Mouse (Mus musculus): Measurements from ENCODE around the gene Cgref1. TPM values are rescaled to one million over a fixed set of nuclear protein-coding genes. Genes with fewer than 3 reads are reported as not detected.

Cgref1 gene
- total RNA-seq, 1 experiment = 14.7 TPM

DNA sequence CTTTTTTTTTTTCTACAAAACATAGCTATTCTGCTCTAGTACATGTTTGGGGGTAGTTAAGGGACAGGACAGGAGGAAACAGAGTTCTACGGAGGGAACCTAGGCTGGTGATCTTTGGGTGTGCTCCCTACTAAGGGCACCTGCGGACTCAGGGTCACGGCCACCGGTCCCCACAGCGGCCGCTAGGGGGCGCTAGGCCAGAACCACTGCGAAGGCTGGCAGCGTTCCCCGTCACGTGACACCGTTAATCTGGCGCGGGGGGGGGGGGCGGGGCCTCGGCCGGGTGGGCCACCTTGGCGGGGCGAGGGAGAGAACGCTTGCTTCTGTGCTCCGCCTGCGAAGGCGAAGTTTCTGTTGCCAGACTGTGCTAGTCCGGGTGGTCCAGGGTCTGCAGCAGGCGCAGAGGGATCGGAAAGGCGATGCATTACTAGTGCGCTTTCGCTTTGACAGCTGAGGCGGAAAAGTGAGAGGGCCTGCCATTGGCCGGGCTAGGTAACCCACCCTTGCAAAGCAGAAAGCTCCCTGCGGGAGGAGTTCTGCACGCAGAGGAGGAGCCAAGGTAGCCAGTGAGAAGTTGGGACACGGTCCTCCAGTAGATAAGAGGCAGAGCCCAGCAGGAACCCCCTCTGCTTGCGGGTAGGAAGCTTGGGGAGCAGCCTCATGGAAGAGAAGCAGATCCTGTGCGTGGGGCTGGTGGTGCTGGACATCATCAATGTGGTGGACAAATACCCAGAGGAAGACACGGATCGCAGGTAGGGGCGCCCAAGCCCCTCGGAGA, 23.9 kb downstream of the Cgref1 start, which contains the start of gene Khk:
TSS of gene Khk (plus strand) at position 176 of the 778 bp plus-strand sequence.
- in situ Hi-C loops (cut with MboI; ENCODE audit: low sequenced_read_pairs in 2 of 2, unreplicated experiment in 2 of 2) = no loop called here
- no peak for TF ChIP-seq MAFK (IDR thresholded peaks at IDR 0.05; ENCODE audit: insufficient read depth, low read depth, low read length)
- TF ChIP-seq ZC3H11A (IDR thresholded peaks at IDR 0.05; ENCODE audit: borderline replicate concordance, low read depth, low read length) = no peak
- no peak for TF ChIP-seq ZNF384 (IDR thresholded peaks at IDR 0.05; ENCODE audit: low read depth, low read length)
- TF ChIP-seq CHD2 (IDR thresholded peaks at IDR 0.05; ENCODE audit: low read depth, low read length) = no peak
- H3K36me3 ChIP-seq (ENCODE audit: control insufficient read depth, insufficient read depth, low read length, poor library complexity, severe bottlenecking) = no peaks in the 10 kb centered on the region; the same call in 1 of the 2 replicates
- H3K9ac ChIP-seq (ENCODE audit: insufficient read depth, low read depth, low read length, poor library complexity, severe bottlenecking) = peak within 1 kb of the TSS; percentile 61
- no peak within 1 kb of the TSS for H3K27ac ChIP-seq (ENCODE audit: insufficient read depth, low read depth, low read length, poor library complexity, severe bottlenecking)
- no peaks in the 10 kb centered on the region for H3K9me3 ChIP-seq (ENCODE audit: control insufficient read depth, insufficient read depth, low read depth, low read length)
- peak; percentile 89 for DNase-seq (ENCODE audit: low read depth, low spot score)
- H3K4me3 ChIP-seq (ENCODE audit: insufficient read depth in 1 of 2, low read depth in 1 of 2, low read length in 2 of 2, poor library complexity in 1 of 2, severe bottlenecking in 1 of 2) = peak within 1 kb of the TSS; percentile 72 to 79
- peaks cover 0 to 32% of the 10 kb centered on the region in 2 experiments; a peak in 3 of 4 replicates for H3K4me1 ChIP-seq (ENCODE audit: control insufficient read depth in 2 of 2, insufficient read depth in 2 of 2, low read length in 2 of 2, poor library complexity in 1 of 2)

DNA sequence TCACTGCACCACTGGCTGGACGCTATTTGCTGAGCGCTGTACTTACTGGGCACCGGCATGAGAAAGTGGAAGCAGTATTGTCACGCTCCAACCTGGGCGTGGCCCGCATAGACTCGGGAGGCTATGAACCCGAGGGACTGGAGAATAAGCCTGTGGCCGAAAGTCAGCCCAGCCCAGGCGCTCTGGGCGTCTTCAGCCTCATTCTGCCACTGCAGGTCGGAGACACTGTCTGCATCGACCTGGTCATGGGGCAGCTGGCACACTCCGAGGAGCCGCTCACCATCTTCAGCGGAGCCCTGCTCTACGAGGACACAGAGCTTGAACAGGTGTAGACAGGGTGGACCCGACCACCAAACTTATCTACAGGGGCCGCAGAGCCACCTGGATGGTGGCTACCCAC, 24.8 kb downstream of the Cgref1 start:
- Histone ChIP-seq H3K9me3 (ENCODE audit: control insufficient read depth, insufficient read depth, low read depth, low read length) (no peaks in the 10 kb centered on the region), H3K4me1 (ENCODE audit: control insufficient read depth in 2 of 2, insufficient read depth in 2 of 2, low read length in 2 of 2, poor library complexity in 1 of 2) (peaks cover 2 to 34% of the 10 kb centered on the region in 2 experiments; a peak in 3 of 4 replicates), H3K4me3 (ENCODE audit: insufficient read depth in 1 of 2, low read depth in 1 of 2, low read length in 2 of 2, poor library complexity in 1 of 2, severe bottlenecking in 1 of 2) (peak overlapping the region; percentile 42 to 54; a peak in 3 of 4 replicates), H3K36me3 (ENCODE audit: control insufficient read depth, insufficient read depth, low read length, poor library complexity, severe bottlenecking) (no peaks in the 10 kb centered on the region; the same call in 1 of the 2 replicates), H3K27ac (ENCODE audit: insufficient read depth, low read depth, low read length, poor library complexity, severe bottlenecking) (no peak overlapping the region), H3K9ac (ENCODE audit: insufficient read depth, low read depth, low read length, poor library complexity, severe bottlenecking) (peak overlapping the region; percentile 35; the same call in 1 of the 2 replicates)
- in situ Hi-C loops (cut with MboI; ENCODE audit: low sequenced_read_pairs in 2 of 2, unreplicated experiment in 2 of 2) = no loop called here
- DNase-seq (ENCODE audit: low read depth, low spot score) = no peak
- TF ChIP-seq ZC3H11A (IDR thresholded peaks at IDR 0.05; ENCODE audit: borderline replicate concordance, low read depth, low read length) = no peak
- no peak for TF ChIP-seq MAFK (IDR thresholded peaks at IDR 0.05; ENCODE audit: insufficient read depth, low read depth, low read length)
- TF ChIP-seq HCFC1 (IDR thresholded peaks at IDR 0.05; ENCODE audit: borderline replicate concordance, insufficient read depth, low read length) = no peak
- TF ChIP-seq ZNF384 (IDR thresholded peaks at IDR 0.05; ENCODE audit: low read depth, low read length) = no peak
- TF ChIP-seq CHD2 (IDR thresholded peaks at IDR 0.05; ENCODE audit: low read depth, low read length) = no peak

DNA sequence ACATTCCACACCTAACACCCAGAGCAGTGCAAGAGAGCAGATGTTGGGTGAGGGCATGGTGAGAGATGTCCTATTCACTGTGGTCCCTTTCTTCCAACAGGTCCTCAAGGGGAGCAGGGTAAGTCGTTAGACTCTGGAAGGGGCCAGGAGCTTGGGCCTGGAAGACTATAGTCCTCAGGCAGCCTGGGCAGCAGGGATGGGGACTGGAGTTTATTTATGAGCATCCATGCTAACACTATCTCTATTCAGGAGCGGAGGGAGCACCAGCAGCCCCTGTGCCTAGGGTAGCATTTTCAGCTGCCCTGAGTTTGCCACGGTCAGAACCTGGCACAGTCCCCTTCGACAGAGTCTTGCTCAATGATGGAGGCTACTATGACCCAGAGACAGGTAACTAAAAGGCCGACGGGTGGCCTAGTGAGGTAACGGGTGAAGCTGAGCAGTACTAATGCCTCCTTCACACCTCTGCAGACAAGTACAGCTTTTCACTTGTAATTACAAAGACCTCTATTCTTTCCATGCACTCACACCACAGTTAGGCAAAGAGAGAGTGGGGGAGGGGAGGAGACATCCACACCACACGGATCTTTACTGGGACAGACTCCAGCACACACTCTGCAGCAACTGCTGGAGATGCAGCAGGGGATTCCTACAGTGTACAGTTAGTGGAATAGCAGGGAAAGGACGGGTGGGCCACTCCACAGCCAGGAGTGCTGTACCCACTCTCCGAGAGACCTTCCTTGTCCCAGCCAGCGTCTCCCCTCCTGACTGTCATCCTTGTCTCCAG, 25.4 kb downstream of the Cgref1 start:
- TF ChIP-seq ZC3H11A (IDR thresholded peaks at IDR 0.05; ENCODE audit: borderline replicate concordance, low read depth, low read length) (no peak), ZNF384 (IDR thresholded peaks at IDR 0.05; ENCODE audit: low read depth, low read length) (no peak), CHD2 (IDR thresholded peaks at IDR 0.05; ENCODE audit: low read depth, low read length) (no peak), MAFK (IDR thresholded peaks at IDR 0.05; ENCODE audit: insufficient read depth, low read depth, low read length) (no peak), HCFC1 (IDR thresholded peaks at IDR 0.05; ENCODE audit: borderline replicate concordance, insufficient read depth, low read length) (no peak)
- no peak overlapping the region for H3K27ac ChIP-seq (ENCODE audit: insufficient read depth, low read depth, low read length, poor library complexity, severe bottlenecking)
- H3K4me3 ChIP-seq (ENCODE audit: insufficient read depth in 1 of 2, low read depth in 1 of 2, low read length in 2 of 2, poor library complexity in 1 of 2, severe bottlenecking in 1 of 2) = peak overlapping the region in 1 of 2 experiments; percentile 54; a peak in 1 of 4 replicates
- peak overlapping the region; percentile 35; the same call in 1 of the 2 replicates for H3K9ac ChIP-seq (ENCODE audit: insufficient read depth, low read depth, low read length, poor library complexity, severe bottlenecking)
- peaks cover 2 to 38% of the 10 kb centered on the region in 2 experiments; a peak in 3 of 4 replicates for H3K4me1 ChIP-seq (ENCODE audit: control insufficient read depth in 2 of 2, insufficient read depth in 2 of 2, low read length in 2 of 2, poor library complexity in 1 of 2)
- H3K9me3 ChIP-seq (ENCODE audit: control insufficient read depth, insufficient read depth, low read depth, low read length) = no peaks in the 10 kb centered on the region
- no peak for DNase-seq (ENCODE audit: low read depth, low spot score)
- no peaks in the 10 kb centered on the region; the same call in 1 of the 2 replicates for H3K36me3 ChIP-seq (ENCODE audit: control insufficient read depth, insufficient read depth, low read length, poor library complexity, severe bottlenecking)
- in situ Hi-C loops (cut with MboI; ENCODE audit: low sequenced_read_pairs in 2 of 2, unreplicated experiment in 2 of 2) = no loop called here

DNA sequence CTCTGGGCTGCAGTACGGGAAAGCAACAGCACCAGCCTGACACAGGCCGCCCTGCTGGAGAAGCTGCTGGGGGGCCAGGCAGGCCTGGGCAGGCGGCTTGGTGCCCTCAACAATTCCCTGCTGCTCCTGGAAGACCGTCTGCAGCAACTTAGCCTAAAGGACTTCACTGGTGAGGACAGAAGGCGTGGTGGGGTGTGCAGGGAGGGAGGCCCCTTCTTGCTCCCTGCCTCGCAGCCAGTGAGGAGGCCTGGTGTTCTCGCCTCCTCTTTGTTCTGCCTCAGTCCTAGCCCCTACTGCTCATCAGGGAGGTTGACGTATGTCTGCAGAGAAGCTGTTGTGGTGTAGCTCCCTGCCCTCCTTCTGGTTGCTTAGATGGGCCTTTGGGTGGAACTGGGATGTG, 26.7 kb downstream of the Cgref1 start:
- H3K36me3 ChIP-seq (ENCODE audit: control insufficient read depth, insufficient read depth, low read length, poor library complexity, severe bottlenecking) = no peaks in the 10 kb centered on the region; the same call in 1 of the 2 replicates
- in situ Hi-C loops (cut with MboI; ENCODE audit: low sequenced_read_pairs in 2 of 2, unreplicated experiment in 2 of 2) = no loop called here
- H3K4me3 ChIP-seq (ENCODE audit: insufficient read depth in 1 of 2, low read depth in 1 of 2, low read length in 2 of 2, poor library complexity in 1 of 2, severe bottlenecking in 1 of 2) = no peak overlapping the region
- peaks cover 2 to 38% of the 10 kb centered on the region in 2 experiments; a peak in 3 of 4 replicates for H3K4me1 ChIP-seq (ENCODE audit: control insufficient read depth in 2 of 2, insufficient read depth in 2 of 2, low read length in 2 of 2, poor library complexity in 1 of 2)
- no peak overlapping the region for H3K9ac ChIP-seq (ENCODE audit: insufficient read depth, low read depth, low read length, poor library complexity, severe bottlenecking)
- H3K9me3 ChIP-seq (ENCODE audit: control insufficient read depth, insufficient read depth, low read depth, low read length) = no peaks in the 10 kb centered on the region
- DNase-seq (ENCODE audit: low read depth, low spot score) = no peak
- TF ChIP-seq ZC3H11A (IDR thresholded peaks at IDR 0.05; ENCODE audit: borderline replicate concordance, low read depth, low read length) (no peak), MAFK (IDR thresholded peaks at IDR 0.05; ENCODE audit: insufficient read depth, low read depth, low read length) (no peak), CHD2 (IDR thresholded peaks at IDR 0.05; ENCODE audit: low read depth, low read length) (no peak)
- H3K27ac ChIP-seq (ENCODE audit: insufficient read depth, low read depth, low read length, poor library complexity, severe bottlenecking) = no peak overlapping the region
